Mouse (Mus musculus) cerebellum, adult 11 months (tissue): Measurements from ENCODE around the gene Bmp5.

ENCODE experiments used
- DNase-seq: peaks from one replicate; pipeline ENCODE4 v3.0.0; 2022

The Bmp5 gene

DNA sequence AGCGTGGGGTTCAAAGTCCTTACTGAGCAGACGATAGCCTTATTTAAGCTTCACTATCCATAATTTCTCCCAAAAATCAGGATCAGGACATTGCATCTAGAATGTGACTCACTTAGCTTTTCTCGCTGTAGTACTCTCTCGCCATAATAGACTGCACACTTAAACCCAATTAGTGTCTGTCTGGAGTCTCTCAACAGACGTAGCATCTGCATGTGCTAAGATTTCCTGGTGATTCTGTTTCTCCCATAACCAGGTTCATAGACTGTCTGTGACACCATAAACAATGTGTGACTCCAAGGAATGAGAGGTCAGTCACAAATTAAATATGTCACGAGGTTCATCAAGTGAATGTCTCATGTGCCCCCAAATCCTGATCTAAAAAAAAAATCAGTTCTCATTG is 65.7 kb downstream of the Bmp5 start:
- DNase-seq, result no peak

- DNase-seq, result no peak
Observed at GRCm38 (mm10) chr9:75846010-75846409, 70.8 kb downstream of the Bmp5 start.

- no peak for DNase-seq
Observed at GRCm38 (mm10) chr9:75850670-75851228, 75.6 kb downstream of the Bmp5 start.

DNA sequence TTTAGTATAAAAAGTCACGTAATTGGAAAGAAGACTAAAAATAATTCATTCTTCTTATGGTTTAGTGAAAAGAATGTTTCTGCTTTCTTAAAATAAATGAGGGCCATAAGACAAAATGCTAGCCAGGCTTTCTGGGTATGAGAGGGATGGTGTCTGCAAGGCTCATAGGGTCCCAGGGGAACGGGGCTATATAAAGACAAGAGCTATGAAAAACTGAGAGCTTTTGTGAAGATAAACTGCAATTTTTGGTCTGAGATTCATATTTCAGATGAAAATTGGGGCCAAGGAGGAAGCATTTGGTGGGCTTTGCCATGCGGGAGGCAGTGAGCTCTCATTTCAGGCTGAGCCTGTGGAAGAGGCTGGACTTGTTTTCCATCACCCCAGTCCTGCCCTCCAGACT is 83.0 kb downstream of the Bmp5 start:
- no peak for DNase-seq

DNA sequence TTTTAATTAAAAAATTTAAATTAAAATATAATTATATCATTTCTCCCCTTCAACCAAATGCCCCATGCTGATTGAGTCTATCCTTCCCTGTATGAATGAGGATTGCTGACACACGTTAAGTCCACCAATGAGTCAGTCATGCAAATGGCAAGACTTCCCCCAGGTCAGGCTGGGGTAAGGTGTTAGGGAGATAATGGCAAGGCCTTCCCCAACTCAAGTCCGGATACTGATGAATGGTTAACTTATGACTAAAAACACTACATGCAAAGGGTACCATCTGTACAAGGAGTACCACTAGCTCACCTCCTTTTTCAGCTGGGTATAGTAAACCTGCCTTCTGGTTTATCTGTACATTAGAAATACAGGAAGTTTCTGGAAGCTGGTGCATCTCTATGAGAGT is 83.8 kb downstream of the Bmp5 start:
- DNase-seq, result no peak

DNA sequence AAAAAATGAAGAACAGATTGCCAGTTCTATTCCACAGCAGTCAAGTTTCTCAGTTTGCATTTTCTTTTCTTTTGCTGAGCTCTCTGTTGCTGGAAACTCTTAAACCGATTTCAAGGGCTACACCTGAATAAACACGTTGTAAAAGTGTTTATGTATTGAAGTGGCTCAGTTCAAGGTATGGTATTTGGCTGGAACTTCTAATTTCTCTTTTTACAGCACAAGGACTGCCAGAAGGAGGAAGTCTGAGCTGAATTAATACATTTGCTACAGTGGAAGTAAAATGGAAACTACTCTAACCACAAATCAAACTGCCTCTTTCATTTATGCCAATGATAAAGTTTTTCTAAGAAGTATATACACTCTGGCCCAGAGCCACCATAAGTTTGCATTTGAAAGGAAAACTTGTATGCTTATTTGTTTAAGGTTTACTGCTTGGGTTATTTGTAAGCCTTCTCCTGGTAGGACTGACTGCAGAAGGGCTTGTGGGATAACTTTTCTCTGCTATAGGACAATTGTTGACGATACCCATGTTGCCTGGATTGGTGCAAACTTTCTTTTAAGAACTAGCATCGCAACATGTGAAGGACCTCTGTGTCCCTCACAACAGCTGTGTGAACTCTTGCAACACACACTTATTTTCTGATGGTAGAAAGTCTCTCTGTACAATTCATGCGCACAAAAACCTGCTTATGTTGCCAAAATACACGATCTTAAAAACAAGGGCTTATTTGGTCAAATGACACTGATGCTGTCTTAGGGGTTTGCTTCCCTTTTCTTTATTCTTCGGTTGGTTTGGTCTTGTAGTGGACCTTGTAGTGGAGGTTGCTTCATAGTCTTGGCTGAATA is 95.4 kb downstream of the Bmp5 start:
- DNase-seq, result no peak

DNA sequence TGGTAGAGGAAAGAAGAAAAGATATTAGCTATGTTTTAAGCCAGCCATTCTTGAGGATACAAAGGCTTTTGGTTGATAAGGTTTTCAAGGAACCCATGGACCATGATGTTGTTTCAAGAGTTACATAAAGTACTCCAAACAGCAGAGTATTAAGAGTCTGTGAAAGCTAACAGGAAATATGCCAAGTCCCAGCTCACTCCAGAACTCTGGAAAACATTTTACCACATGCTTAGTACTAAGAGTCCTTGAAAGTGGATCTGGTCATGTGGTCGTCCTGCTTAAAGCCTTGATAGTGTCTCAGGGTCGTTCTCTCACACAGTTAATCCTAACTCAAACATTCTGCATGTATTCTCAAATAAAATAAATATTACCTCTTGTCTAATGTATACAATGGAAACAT is 101.2 kb downstream of the Bmp5 start:
- no peak for DNase-seq

GRCm38 (mm10) chr9:75883481-75884190 is 108.5 kb downstream of the Bmp5 start:
- DNase-seq, result peak; percentile 14

DNA sequence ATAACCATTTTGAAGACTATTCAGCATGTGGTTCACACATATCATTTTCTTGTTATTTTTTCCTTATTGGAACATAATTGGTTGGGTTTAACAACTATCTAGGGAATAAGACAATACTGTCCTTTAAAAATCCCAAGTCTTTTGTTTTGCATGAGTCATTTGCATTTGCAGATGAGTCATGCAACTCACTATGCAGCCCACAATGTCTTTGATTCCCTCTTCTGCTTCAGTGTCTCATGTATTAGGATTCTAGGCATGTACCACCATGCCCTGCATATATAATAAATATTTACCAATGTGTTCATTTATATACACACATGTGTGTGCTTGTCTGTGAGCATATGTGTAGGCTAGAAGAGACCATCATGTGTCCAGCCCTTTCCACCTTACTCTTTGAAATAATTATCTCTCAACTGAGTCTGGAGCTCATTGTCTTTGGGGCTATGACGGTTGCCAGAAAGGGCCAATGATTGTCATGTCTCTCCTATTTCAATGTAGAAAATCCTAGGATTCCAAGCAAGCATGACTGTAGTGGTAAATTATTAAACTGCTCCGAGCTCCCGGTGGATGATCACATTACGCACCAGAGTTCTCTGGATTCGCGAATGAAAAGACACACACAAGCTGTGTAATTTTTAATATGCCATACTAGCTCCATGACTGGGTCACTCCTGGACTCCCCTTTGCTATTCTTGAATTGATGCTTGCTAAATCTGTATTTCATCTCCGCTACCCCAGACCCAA is 111.8 kb downstream of the Bmp5 start:
- DNase-seq, result no peak

DNA sequence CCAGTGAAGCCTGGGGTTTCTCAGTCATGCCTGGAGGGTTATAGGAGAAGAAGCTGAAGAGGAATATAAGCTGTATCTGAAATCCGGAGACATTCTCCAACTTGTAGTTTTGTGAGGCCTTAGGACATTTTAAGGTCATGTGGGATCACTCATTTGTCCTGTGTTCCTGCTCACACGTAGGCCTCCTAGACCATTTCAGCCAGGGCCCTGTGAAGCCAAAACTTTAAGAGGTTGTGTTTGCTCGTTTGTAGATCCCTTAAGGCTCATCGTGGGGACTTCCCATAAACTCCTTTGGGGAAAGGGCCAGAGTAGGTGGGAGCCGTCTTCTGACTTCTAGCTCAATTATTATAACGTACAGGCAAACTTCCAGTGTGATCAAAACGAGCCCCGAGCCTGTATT is 121.8 kb downstream of the Bmp5 start:
- no peak for DNase-seq

- DNase-seq, result no peak
Observed at GRCm38 (mm10) chr9:75898022-75898421, 122.9 kb downstream of the Bmp5 start.

DNA sequence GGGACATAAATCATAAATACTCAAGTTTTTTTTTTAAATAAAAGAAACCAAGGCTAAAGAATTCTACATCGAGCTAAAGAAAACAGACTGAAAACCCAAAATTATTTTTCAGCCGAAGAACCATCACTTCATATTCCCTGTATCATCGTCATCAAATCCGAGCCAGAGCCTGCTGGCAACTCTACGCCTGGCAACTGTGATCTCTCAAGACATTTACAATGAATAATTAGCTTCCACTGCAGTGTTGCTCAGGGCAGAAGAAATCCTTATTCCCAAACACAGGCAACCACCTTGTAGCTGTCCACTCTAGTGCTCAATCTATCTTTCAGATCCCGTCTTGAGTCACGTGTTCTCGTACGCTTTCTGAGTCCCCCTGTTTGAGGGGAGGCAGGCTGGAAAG is 126.1 kb downstream of the Bmp5 start:
- DNase-seq, result no peak

- DNase-seq, result no peak
Observed at GRCm38 (mm10) chr9:75905497-75905896, 130.3 kb downstream of the Bmp5 start.

GRCm38 (mm10) chr9:75910112-75910799 is 135.1 kb downstream of the Bmp5 start:
- DNase-seq, result no peak

GRCm38 (mm10) chr9:75911542-75911941 is 136.4 kb downstream of the Bmp5 start:
- no peak for DNase-seq

GRCm38 (mm10) chr9:75916027-75916426 is 140.9 kb downstream of the Bmp5 start:
- no peak for DNase-seq

GRCm38 (mm10) chr9:75927196-75927880 is 152.2 kb downstream of the Bmp5 start:
- no peak for DNase-seq

DNA sequence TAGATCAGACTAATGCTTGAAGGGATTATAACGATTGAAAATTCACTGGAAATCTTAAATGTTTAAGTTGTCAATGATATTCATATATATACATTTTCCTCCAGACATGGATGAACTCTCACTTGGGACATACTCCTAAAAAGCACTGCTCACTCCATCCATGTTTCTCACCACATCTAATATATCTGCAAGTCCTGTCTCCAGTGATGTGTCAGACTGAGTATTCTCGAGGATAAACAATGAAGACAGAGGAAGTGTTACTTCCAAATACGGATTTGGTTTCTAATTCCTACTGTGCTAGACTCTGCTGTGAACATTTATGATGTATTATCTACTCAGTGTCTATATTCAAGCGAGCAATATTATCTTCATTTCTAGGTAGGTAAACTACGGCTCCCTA is 152.9 kb downstream of the Bmp5 start:
- DNase-seq, result no peak

DNA sequence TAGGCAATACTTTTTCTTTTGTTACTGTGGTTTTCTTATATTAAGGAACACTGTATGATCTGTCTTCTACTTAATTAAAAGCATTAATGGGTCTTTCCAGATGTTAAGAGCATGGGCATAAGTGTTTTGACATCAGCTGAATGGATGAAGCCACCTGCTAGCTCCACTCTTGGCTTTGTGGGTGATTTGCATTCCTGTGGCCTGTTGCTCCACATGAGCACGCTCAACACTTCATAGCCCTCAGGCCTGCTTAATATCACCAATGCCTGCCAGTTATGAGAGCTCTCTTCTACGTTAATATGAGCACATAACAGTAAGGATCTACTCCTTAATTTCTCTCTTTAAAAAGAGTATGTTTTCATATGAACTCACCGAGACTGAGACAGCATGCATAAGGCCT is 169.5 kb downstream of the Bmp5 start:
- no peak for DNase-seq
